In genomic region chr1:190397811-190398210, GRCm38 (mm10) we compare ENCODE assay signal across 21 mouse cellular contexts.
"Had no signal": no experiment of that assay in that cellular context is flagged by ENCODE, and none has a peak within 500 bp of the region (broad histone marks: within the 10 kb centered on the region; RNA-seq: fewer than 3 reads in every experiment).

No protein-coding gene starts in this region.

- ATAC-seq: intestine, postnatal 0 days; midbrain, embryonic 13.5 days; midbrain, embryonic 16.5 days had no signal

- DNase-seq: kidney, adult 2 months; kidney, postnatal 36 days; layer of hippocampus, postnatal 36 days; lung, adult 18-20 months; lung, postnatal 10 days; lung, postnatal 36 days; retina, postnatal 1 day; right cerebral cortex, postnatal 25 days; thymus, adult 2 months; thymus, postnatal 25 days had no signal

- H3K4me1 ChIP-seq: lung, embryonic 15.5 days; megakaryocyte, embryonic 14.5 days had no signal

- H3K36me3 ChIP-seq: lung, embryonic 15.5 days; midbrain, embryonic 10.5 days; midbrain, embryonic 13.5 days; neural tube, embryonic 13.5 days had no signal

- H3K9ac ChIP-seq: lung, embryonic 15.5 days; midbrain, embryonic 13.5 days; neural tube, embryonic 13.5 days had no signal

- H3K4me3 ChIP-seq: left cerebral cortex, adult 2 months; lung, embryonic 15.5 days; megakaryocyte, embryonic 14.5 days; midbrain, embryonic 10.5 days; midbrain, embryonic 13.5 days; myocyte; neural tube, embryonic 13.5 days had no signal

- H3K9me3 ChIP-seq: lung, embryonic 15.5 days; midbrain, embryonic 10.5 days; midbrain, embryonic 13.5 days; neural tube, embryonic 13.5 days had no signal

- H3K27ac ChIP-seq: kidney, postnatal 0 days; left cerebral cortex, adult 2 months; lung, embryonic 15.5 days; midbrain, embryonic 10.5 days; midbrain, embryonic 13.5 days; neural tube, embryonic 13.5 days; stomach, postnatal 0 days had no signal

- H3K27me3 ChIP-seq: lung, embryonic 15.5 days; megakaryocyte, embryonic 14.5 days; midbrain, embryonic 13.5 days; neural tube, embryonic 13.5 days had no signal

- H3K4me2 ChIP-seq: lung, embryonic 15.5 days; midbrain, embryonic 13.5 days; neural tube, embryonic 13.5 days had no signal
